Mouse (Mus musculus) urinary bladder, postnatal 0 days (tissue): ENCODE results near the gene Pramel6. TPM values are rescaled to one million over a fixed set of nuclear protein-coding genes. Genes with fewer than 3 reads are reported as not detected.

ENCODE experiments used
- polyA plus RNA-seq: library from polyadenylated mRNA; unstranded; fragments of >200 nt; fragmentation: Nextera tagmentation; extraction: Ambion mirVana; gene quantifications from 2 replicates; pipeline ENCODE4 v1.2.1, GENCODE M21; 2015

The Pramel6 gene
- polyA plus RNA-seq, result not detected in 2 replicates

GRCm38 (mm10) chr2:87506265-87506664 is at the start of gene Pramel6:
Gene Pramel6, plus strand, starts transcription at chr2:87506565.

GRCm38 (mm10) chr2:87496993-87497392 is 9.4 kb upstream of the Pramel6 start, which contains the start of gene Pramel7:
Gene Pramel7, minus strand, starts transcription at chr2:87497093.

GRCm38 (mm10) chr2:87531496-87531895 is 25.1 kb downstream of the Pramel6 start, which contains the start of gene Olfr153:
Gene Olfr153, plus strand, starts transcription at chr2:87531796.

GRCm38 (mm10) chr2:87545442-87545841 is 39.1 kb downstream of the Pramel6 start, which contains the start of gene Olfr1128:
Gene Olfr1128, minus strand, starts transcription at chr2:87545542.

Other genes starting within 250 kb of the Pramel6 start
- not detected in 2 replicates for gene Olfr1116, start 239.0 kb upstream of the Pramel6 start, polyA plus RNA-seq
- gene Olfr1118, start 199.0 kb upstream of the Pramel6 start, polyA plus RNA-seq, result not detected in 2 replicates
- gene Olfr1120, start 151.8 kb upstream of the Pramel6 start, polyA plus RNA-seq, result not detected in 2 replicates
- gene Olfr1121, start 136.7 kb upstream of the Pramel6 start, polyA plus RNA-seq, result not detected in 2 replicates
- gene Olfr1122, start 120.7 kb upstream of the Pramel6 start, polyA plus RNA-seq, result not detected in 2 replicates
- gene Olfr1123, start 89.9 kb upstream of the Pramel6 start, polyA plus RNA-seq, result not detected in 2 replicates
- gene Olfr1124, start 76.3 kb upstream of the Pramel6 start, polyA plus RNA-seq, result 0.05 TPM in 1 of 2 replicates, not detected in the other
- gene Olfr1126, start 52.6 kb upstream of the Pramel6 start, polyA plus RNA-seq, result not detected in 2 replicates
- not detected in 2 replicates for gene Pramel7, start 9.5 kb upstream of the Pramel6 start, polyA plus RNA-seq
- not detected in 2 replicates for gene Olfr153, start 25.2 kb downstream of the Pramel6 start, polyA plus RNA-seq
- gene Olfr1128, start 39.0 kb downstream of the Pramel6 start, polyA plus RNA-seq, result not detected in 2 replicates
- not detected in 2 replicates for gene Olfr1129, start 67.3 kb downstream of the Pramel6 start, polyA plus RNA-seq
- not detected in 2 replicates for gene Olfr1130, start 99.6 kb downstream of the Pramel6 start, polyA plus RNA-seq
- gene Olfr1131, start 120.5 kb downstream of the Pramel6 start, polyA plus RNA-seq, result not detected in 2 replicates
- gene Olfr1132, start 131.0 kb downstream of the Pramel6 start, polyA plus RNA-seq, result not detected in 2 replicates
- gene Olfr1133, start 140.8 kb downstream of the Pramel6 start, polyA plus RNA-seq, result not detected in 2 replicates
- gene Olfr1134, start 151.9 kb downstream of the Pramel6 start, polyA plus RNA-seq, result not detected in 2 replicates
- not detected in 2 replicates for gene Olfr1135, start 167.1 kb downstream of the Pramel6 start, polyA plus RNA-seq
- not detected in 2 replicates for gene Olfr1136, start 187.4 kb downstream of the Pramel6 start, polyA plus RNA-seq
- gene Olfr1137, start 206.6 kb downstream of the Pramel6 start, polyA plus RNA-seq, result not detected in 2 replicates
- not detected in 2 replicates for gene Olfr1138, start 233.4 kb downstream of the Pramel6 start, polyA plus RNA-seq
- not detected in 2 replicates for gene Olfr1140, start 237.2 kb downstream of the Pramel6 start, polyA plus RNA-seq
- not detected in 2 replicates for gene Olfr1141, start 247.4 kb downstream of the Pramel6 start, polyA plus RNA-seq